Mouse (Mus musculus): ENCODE results near the gene Sipa1. TPM values are rescaled to one million over a fixed set of nuclear protein-coding genes. Genes with fewer than 3 reads are reported as not detected.

Sipa1 gene
- total RNA-seq (2021), result 10 to 100 TPM; 40.5 to 57.2 TPM
- long read RNA-seq, experiment 1, partial matches to known transcripts, result 15 of 31 reads
- long read RNA-seq, experiment 1, other reads (novel, unspliced or antisense), result 10 of 31 reads
- long read RNA-seq, experiment 2, transcript Sipa1-203 (17 exons, 3,584 nt), result major isoform, 8 of 20 reads
- long read RNA-seq, experiment 2, partial matches to known transcripts, result 3 of 20 reads
- long read RNA-seq, experiment 2, other reads (novel, unspliced or antisense), result 6 of 20 reads

GRCm38 (mm10) chr19:5662981-5663913 lies at the start of gene Sipa1:
TSS of gene Sipa1 (minus strand) at chr19:5663707.
- peak; percentile 97 to 98 for DNase-seq

GRCm38 (mm10) chr19:5713255-5713654 lies 49.7 kb upstream of the Sipa1 start:
- no peak for DNase-seq

- DNase-seq, result no peak
Observed at GRCm38 (mm10) chr19:5711907-5712460, 48.5 kb upstream of the Sipa1 start.

- peak; percentile 76 to 86 for DNase-seq
Observed at GRCm38 (mm10) chr19:5711218-5711617, 47.7 kb upstream of the Sipa1 start.

- no peak for DNase-seq
Observed at GRCm38 (mm10) chr19:5710581-5710980, 47.1 kb upstream of the Sipa1 start.

DNA sequence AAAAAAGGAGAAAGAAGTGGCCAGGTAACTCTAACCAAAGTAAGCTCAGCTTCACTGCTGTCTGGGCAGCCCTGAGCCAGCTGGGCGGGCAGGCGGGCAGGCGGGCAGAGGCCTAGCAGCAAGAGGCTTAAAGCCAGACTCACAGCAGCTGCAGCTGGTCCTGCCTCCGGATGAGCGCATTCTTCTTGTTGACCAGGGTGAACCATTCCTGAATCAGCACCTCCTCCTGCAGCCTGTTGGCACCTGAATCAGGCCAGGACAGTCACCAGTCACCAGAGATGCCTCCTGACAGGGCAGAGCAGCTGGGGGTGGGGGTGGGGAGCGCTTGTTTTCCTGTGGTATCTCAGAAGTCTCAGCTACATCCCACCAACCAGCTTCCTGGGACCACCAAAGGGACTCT lies 46.6 kb upstream of the Sipa1 start:
- no peak for DNase-seq

DNA sequence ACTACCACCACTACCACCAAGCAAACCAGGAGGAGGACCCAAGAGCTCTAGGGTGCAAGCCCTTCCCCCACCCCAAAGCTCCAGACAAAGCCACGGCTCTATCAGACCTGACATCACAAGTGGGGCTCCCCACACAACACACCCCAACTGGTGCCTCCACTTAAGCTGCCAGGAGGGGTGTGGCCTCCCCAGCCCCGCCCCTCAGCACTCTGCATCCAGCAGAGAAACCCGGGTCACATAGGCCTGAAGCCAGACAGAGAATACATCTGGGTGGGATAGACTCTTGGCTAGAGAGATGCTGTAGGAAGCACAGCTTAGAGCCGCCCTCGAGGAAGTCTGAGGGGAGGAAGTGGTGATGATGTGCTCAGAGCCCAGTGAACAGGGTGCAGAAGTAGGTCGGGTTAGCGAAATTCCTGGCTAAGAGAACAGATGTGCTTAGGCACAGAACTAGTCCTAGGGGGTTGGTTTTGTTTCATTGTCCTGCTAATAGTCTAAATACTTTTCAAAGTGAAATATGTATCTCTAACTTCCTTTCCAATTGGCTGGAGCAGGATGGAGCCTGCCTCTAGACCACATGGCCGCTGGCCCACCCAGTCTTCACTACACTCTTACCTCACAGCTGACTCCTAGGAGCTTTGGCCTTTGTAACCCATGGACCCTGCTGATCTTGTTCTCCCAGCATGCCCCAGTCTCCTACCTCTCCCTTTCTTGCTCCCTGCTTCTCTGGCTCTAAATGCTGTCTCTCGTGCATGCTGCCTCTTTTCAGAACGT lies 41.5 kb upstream of the Sipa1 start:
- DNase-seq, result peak in 1 of 2 experiments; percentile 45

DNA sequence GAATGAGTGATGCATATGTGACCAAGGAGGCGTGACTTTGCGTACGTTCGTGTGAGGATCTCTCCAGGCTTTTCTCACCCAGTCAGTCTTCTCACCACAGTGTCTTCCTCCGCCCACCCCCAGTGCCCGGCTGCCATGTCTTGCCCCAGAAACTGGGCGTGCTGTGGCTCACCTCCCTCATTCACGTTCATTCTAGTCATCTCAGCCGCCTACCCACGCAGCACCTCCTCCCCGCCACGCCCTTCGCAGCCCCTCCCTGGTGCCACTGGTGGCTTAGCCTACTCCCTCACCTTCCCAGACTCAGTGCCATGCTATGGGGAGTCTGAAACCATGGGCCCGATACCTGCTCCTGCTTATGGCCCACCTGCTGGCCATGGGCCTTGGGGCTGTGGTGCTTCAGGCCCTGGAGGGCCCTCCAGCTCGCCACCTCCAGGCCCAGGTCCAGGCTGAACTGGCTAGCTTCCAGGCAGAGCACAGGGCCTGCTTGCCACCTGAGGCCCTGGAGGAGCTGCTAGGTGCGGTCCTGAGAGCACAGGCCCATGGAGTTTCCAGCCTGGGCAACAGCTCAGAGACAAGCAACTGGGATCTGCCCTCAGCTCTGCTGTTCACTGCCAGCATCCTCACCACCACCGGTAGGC lies 40.8 kb upstream of the Sipa1 start, which contains the start of gene Kcnk7:
TSS of gene Kcnk7 (plus strand) at position 205 of the 638 bp plus-strand sequence.
- no peak for DNase-seq

GRCm38 (mm10) chr19:5695849-5696462 lies 32.4 kb upstream of the Sipa1 start:
- DNase-seq, result no peak

GRCm38 (mm10) chr19:5693801-5694200 lies 30.3 kb upstream of the Sipa1 start:
- DNase-seq, result no peak

GRCm38 (mm10) chr19:5692913-5693396 lies 29.4 kb upstream of the Sipa1 start:
- DNase-seq, result no peak

DNA sequence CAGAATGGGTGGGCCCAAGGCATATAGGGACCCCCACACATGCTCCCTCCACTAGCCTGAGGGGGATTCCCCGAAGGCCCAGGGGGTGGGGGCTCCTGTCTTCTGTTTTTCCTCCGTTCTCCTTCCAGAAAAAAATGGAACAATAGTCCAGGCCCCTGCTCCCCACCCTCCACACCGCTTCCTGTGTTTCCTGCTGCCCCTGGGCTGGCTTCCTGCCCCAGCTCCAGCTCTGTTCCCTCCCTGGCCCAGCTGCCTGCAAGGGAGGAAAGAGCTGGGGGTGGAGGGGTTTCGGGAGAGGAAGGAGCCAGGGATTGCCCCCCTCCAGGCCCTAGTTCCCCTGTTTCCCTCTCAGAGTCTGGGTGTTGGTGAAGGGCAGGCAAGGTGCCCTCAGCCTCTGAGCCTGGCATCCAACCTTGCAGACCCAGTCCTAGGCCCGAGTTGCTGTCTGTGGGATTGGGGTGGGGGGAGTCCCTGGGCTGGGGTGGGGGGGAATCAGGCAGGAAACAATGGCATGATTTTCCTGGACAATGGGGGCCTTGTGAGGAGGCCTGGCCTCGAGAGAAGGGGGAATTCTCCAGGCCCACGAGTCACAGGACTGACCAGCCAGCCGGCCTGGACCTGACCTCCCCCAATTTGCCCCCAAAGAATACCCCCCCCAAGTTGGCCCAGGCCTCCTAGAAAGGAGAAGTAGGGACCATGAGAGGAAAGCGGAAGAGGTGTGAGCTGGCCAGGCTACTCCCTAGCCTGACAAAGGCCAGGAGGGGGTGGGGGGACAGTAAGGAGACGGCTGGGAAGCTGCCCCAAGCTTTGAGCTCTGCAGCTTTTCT lies 28.8 kb upstream of the Sipa1 start:
- DNase-seq, result peak; percentile 55 to 73

GRCm38 (mm10) chr19:5691601-5692000 lies 28.1 kb upstream of the Sipa1 start:
- no peak for DNase-seq

DNA sequence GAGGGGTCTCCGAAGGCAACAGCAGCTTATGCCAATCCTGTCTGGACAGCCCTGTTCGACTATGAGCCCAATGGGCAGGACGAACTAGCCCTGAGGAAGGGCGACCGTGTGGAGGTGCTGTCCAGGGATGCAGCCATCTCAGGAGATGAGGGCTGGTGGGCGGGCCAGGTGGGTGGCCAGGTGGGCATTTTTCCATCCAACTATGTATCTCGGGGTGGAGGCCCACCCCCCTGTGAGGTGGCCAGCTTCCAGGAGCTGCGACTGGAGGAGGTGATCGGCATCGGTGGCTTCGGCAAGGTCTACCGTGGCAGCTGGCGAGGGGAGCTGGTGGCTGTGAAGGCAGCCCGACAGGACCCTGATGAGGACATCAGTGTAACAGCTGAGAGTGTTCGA lies 26.8 kb upstream of the Sipa1 start:
- DNase-seq, result peak in 1 of 2 experiments; percentile 14

DNA sequence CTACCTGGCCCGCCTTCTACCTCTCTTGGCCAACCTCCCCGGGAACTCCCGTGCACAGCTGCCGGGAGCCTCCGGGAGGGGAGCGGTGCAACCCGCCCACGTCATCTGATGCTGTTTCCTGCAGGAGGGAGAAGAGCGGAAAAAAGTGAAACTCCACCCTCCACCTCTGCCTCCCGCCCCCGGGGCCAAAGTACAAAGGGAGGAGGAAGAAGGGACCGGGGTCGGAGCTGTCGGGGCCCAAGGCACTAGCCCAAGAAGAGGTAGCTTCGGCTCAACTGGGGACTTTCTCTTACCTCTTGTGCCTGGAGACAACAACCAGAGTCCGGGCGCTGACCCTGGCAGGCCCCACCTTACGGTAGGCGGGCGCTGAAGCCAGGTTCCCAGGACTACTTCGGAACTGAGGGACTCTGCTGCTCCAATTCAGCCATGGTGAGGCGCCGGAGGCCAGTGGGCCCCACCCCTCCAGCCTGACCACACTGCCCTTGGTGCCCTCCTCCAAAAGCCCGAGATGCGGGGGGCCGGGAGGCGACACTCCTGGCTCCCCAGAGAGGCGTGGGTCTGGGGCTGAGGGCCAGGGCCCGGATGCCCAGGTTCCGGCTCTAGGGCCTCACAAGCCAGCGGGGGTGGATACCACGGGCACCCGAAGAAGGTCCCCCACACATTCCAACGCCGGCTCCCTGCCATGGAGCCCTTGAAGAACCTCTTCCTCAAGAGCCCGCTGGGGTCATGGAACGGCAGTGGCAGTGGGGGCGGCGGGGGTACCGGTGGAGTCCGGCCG lies 26.2 kb upstream of the Sipa1 start:
- peak; percentile 93 to 95 for DNase-seq

DNA sequence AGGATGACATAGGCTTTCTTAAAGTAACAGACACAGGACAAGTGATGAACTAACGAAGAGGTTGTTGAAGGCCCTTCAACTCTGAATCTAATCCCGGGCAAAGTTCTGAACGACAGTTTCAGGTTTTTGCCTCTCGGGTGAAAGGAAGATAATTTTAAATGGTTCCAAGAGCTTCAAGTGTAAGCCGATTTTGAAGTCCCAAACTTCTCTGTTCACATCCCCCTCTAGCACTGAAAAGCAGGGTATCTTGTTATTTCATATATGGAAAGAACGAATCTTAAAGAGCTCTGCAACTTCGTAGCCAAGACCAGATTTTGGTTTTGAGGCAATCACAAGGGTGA lies 25.6 kb upstream of the Sipa1 start:
- no peak for DNase-seq

DNA sequence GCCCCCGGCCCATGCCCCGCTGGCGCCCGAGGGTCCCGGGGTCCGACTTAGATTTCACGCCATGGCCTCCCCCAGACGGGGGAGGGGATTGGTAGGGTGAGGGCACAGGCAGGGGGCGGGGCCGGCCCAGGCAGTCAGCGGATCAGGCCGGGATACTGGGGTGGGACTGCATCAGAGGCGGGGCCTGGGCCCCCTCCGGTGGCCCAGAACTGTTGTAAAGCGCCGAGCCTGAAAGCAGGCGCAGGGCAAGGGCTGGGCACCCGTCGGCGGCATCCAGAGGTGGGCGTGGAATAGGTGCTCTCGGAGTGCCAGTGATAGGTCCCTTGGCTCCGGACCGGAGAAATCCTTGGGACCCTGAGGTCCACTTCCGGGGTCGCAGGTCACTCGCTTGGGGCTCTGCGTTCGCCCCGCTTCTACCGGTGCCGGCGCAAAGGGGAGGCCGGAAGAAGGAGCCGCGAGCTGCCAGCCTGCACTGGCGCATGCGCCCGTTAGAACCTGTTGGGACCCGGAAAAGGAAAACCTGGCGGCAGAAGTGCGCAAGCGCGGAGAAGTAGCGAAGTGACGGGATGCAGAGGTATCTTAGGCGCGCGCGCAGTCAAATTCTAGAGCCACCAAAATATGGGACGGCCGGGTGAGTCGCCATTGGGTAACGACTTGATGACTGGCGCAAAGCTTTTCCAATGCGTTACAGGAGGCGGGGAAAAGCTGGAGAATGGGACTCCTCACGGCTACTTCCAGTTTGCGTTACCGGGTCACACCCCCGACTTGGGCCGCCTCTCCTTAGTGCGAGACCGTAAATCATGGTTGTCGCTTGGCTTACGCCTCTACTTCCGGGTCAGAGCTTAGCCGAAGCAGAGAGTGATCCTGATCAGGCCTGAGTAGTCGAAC lies 24.9 kb upstream of the Sipa1 start, which contains the start of the genes Map3k11 and Pcnx3:
TSS of gene Map3k11 (plus strand) at position 543 of the 888 bp plus-strand sequence.
TSS of gene Pcnx3 (minus strand) at position 709 of the 888 bp plus-strand sequence.
- DNase-seq, result peak; percentile 97 to 98

- DNase-seq, result no peak
Observed at GRCm38 (mm10) chr19:5687738-5688137, 24.2 kb upstream of the Sipa1 start.

All from adrenal gland, postnatal 36 days (tissue).